Mouse (Mus musculus) limb, embryonic 12.5 days (tissue): ENCODE data around the gene Pla2g1b. TPM values are rescaled to one million over a fixed set of nuclear protein-coding genes. Genes with fewer than 3 reads are reported as not detected.
"Not testable (repeated sequence)": the region's sequence is repeated elsewhere in the genome, so short reads cannot be mapped to it uniquely, and the experiment has no call there.

Experiments
- ATAC-seq: fragments of 200-750 bp; cut with Nextera tagmentation; 2 replicates; pipeline ENCODE4 v1.8.0; 2017; ENCODE audit warnings: low read depth, moderate TSS enrichment; ENCODE audit not compliant: insufficient number of reproducible peaks, insufficient read depth, low FRiP score, low TSS enrichment
- H3K27ac ChIP-seq: fragments of 300-500 bp; sonication (generic); 2 replicates; pipeline ENCODE4 v1.5.1; 2016; ENCODE audit warnings: mild to moderate bottlenecking, moderate library complexity
- H3K27me3 ChIP-seq: fragments of 300-500 bp; sonication (generic); 2 replicates; pipeline ENCODE4 v1.6.1; 2016; ENCODE audit warnings: mild to moderate bottlenecking, moderate library complexity
- H3K36me3 ChIP-seq: fragments of 300-500 bp; sonication (generic); 2 replicates; pipeline ENCODE4 v1.6.1; 2016; ENCODE audit warnings: mild to moderate bottlenecking, moderate library complexity
- H3K4me1 ChIP-seq: fragments of 300-500 bp; sonication (generic); replicated peaks from 2 replicates; pipeline ENCODE4 v1.6.1; 2016
- H3K4me2 ChIP-seq: fragments of 300-500 bp; sonication (generic); 2 replicates; pipeline ENCODE4 v1.6.1; 2016; ENCODE audit warnings: mild to moderate bottlenecking, moderate library complexity
- H3K4me3 ChIP-seq: fragments of 300-500 bp; sonication (generic); replicated peaks from 2 replicates; pipeline ENCODE4 v1.5.1; 2016; ENCODE audit warnings: mild to moderate bottlenecking
- H3K9ac ChIP-seq: fragments of 300-500 bp; sonication (generic); replicated peaks from 2 replicates; pipeline ENCODE4 v1.6.1; 2016; ENCODE audit warnings: mild to moderate bottlenecking, moderate library complexity
- H3K9me3 ChIP-seq: fragments of 300-500 bp; sonication (generic); 2 replicates; pipeline ENCODE4 v1.6.1; 2016; ENCODE audit warnings: mild to moderate bottlenecking, moderate library complexity
- WGBS: fragments of 180-500 bp; shearing (Covaris S2); methylation state at CpG from one replicate; pipeline ENCODE4 v1.1.7; 2016; 5-methylcytosine and 5-hydroxymethylcytosine counted together
- polyA plus RNA-seq: library from polyadenylated mRNA; unstranded; fragments of >200 nt; fragmentation: Nextera tagmentation; extraction: Ambion mirVana; gene quantifications from 2 replicates; pipeline ENCODE4 v1.2.1, GENCODE M21; 2016

The Pla2g1b gene
- polyA plus RNA-seq, 1 experiment from 2014 or later = not detected

GRCm38 (mm10) chr5:115518214-115518613 lies 52.2 kb downstream of the Pla2g1b start:
- peaks cover 30% of the 10 kb centered on the region; the same call in 1 of the 2 replicates for H3K36me3 ChIP-seq
- not testable (repeated sequence) for H3K27me3 ChIP-seq, H3K9me3 ChIP-seq, H3K9ac ChIP-seq, ATAC-seq, H3K4me3 ChIP-seq, H3K27ac ChIP-seq, H3K4me2 ChIP-seq
- WGBS = 94% methylated on average over 8 of the region's 8 CpGs
- peaks cover 57% of the 10 kb centered on the region for H3K4me1 ChIP-seq

DNA sequence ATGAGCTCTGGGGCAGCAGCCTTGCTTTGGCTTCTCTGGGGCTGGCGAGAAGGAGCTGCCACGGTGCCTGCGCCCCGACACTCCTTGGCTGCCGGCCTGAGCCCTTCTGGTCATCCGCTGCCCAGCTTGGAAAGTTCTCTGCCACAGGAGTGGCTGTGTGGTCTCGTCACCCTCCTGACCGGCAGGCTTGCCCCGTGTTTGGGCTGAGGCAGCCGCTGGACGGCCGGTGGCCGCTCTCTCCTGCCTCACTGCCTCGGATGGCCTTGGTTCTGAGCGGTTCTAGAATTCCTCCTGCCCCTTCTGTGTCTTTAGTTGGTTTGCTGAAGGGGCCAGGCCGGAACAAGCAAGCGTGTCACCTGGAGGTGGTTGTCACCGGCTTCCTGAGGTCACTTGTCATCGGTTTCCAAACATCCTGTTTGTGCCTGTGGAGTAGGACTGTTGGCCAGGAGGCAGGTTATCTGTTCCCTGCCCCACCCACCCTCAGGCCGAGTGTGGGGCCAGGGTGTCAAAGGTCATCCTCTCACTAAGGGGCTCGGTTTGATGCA lies 54.3 kb downstream of the Pla2g1b start:
- Histone ChIP-seq H3K4me3 (no peak overlapping the region), H3K4me2 (no peak overlapping the region), H3K9ac (no peak overlapping the region), H3K27ac (peak overlapping the region; percentile 87), H3K27me3 (no peaks in the 10 kb centered on the region), H3K36me3 (peaks cover 24% of the 10 kb centered on the region; the same call in 1 of the 2 replicates), H3K4me1 (peaks cover 59% of the 10 kb centered on the region), H3K9me3 (no peaks in the 10 kb centered on the region)
- ATAC-seq = no peak
- 65% methylated on average over 21 of the region's 21 CpGs for WGBS

DNA sequence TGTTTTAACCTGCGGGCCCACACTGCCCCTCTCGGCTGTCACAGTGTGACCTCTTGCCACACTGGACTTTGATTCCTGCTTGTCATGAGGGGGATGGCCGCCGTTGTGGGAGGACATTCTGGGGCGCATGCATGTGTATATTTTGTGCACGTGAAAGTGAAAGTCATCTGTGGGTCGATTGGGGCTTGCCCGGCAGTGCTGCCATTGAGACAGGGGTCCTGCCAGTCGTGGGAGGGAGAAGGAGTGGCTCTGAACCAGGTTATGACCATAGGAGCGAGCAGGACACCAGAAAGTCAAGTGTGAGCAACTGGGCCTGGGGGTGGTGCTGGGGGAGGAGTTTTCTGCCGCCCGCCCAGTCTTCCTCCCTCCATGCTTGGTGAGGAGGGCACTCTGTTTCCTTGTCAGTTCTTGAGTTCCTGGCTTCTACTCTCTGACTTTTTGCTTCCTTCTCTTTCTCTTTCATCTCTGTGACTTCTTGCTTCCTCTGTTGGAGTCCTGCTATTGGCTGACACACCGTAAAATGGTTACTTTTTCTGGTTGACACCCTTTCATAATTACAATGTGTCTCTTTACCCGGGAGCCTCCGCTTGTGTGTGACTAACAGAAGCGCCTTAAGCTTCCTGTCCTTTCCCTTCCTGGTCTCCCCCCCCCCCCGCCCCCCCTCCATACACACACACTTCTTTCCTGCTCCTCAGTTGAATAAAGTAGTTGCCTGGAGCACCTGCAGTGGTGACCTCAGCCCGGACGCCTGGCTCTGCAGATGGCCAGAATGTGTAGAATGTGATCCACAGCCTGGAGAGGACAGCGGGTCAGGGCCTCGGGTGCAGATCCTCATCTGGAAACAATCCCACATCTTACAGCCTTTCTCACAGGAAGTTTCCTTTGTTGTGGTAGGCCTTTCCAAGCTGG lies 55.7 kb downstream of the Pla2g1b start:
- no peak for ATAC-seq
- H3K27me3 ChIP-seq = no peaks in the 10 kb centered on the region
- peak overlapping the region; percentile 16 for H3K4me2 ChIP-seq
- H3K27ac ChIP-seq = peak overlapping the region; percentile 87
- peaks cover 63% of the 10 kb centered on the region for H3K4me1 ChIP-seq
- 47% methylated on average over 20 of the region's 21 CpGs for WGBS
- peaks cover 18% of the 10 kb centered on the region; the same call in 1 of the 2 replicates for H3K36me3 ChIP-seq
- no peak overlapping the region for H3K9ac ChIP-seq
- H3K4me3 ChIP-seq = no peak overlapping the region
- H3K9me3 ChIP-seq = no peaks in the 10 kb centered on the region

- Histone ChIP-seq H3K4me3 (no peak overlapping the region), H3K4me1 (peaks cover 68% of the 10 kb centered on the region), H3K9me3 (no peaks in the 10 kb centered on the region), H3K27ac (peak overlapping the region; percentile 87), H3K36me3 (peaks cover 10% of the 10 kb centered on the region; the same call in 1 of the 2 replicates), H3K9ac (no peak overlapping the region), H3K4me2 (no peak overlapping the region), H3K27me3 (no peaks in the 10 kb centered on the region)
- no peak for ATAC-seq
- WGBS = 59% methylated on average over 4 of the region's 4 CpGs
These were observed 56.5 kb downstream of the Pla2g1b start for GRCm38 (mm10) chr5:115522531-115522930.

GRCm38 (mm10) chr5:115522981-115523499 lies 57.0 kb downstream of the Pla2g1b start:
- Histone ChIP-seq H3K27ac (peak overlapping the region; percentile 87), H3K36me3 (peaks cover 9% of the 10 kb centered on the region; the same call in 1 of the 2 replicates), H3K9me3 (no peaks in the 10 kb centered on the region), H3K9ac (no peak overlapping the region), H3K4me3 (no peak overlapping the region), H3K4me1 (peaks cover 71% of the 10 kb centered on the region), H3K27me3 (no peaks in the 10 kb centered on the region), H3K4me2 (no peak overlapping the region)
- ATAC-seq = no peak
- 69% methylated on average over 15 of the region's 15 CpGs for WGBS

- peak overlapping the region; percentile 87 for H3K27ac ChIP-seq
- H3K36me3 ChIP-seq = peaks cover 7% of the 10 kb centered on the region; the same call in 1 of the 2 replicates
- no peaks in the 10 kb centered on the region for H3K27me3 ChIP-seq
- H3K4me3 ChIP-seq = no peak overlapping the region
- peak; percentile 70 for ATAC-seq
- peak overlapping the region; percentile 45 for H3K9ac ChIP-seq
- H3K4me1 ChIP-seq = peaks cover 75% of the 10 kb centered on the region
- WGBS = 6% methylated on average over 15 of the region's 15 CpGs
- H3K9me3 ChIP-seq = no peaks in the 10 kb centered on the region
- peak overlapping the region; percentile 48 for H3K4me2 ChIP-seq
These were observed 57.9 kb downstream of the Pla2g1b start for GRCm38 (mm10) chr5:115523971-115524370.

Other genes starting within 250 kb of the Pla2g1b start
- 93.9 and 104 TPM in 2 replicates for gene Pop5, start 230.4 kb upstream of the Pla2g1b start, polyA plus RNA-seq
- 174 and 184 TPM in 2 replicates for gene Rnf10, start 193.4 kb upstream of the Pla2g1b start, polyA plus RNA-seq
- gene Coq5, start 186.6 kb upstream of the Pla2g1b start, polyA plus RNA-seq = 39.0 and 44.0 TPM in 2 replicates
- 1,818 and 1,898 TPM in 2 replicates for gene Dynll1, start 165.3 kb upstream of the Pla2g1b start, polyA plus RNA-seq
- gene Srsf9, start 139.1 kb upstream of the Pla2g1b start, polyA plus RNA-seq = 444 and 480 TPM in 2 replicates
- gene Gatc, start 125.1 kb upstream of the Pla2g1b start, polyA plus RNA-seq = 27.3 and 30.6 TPM in 2 replicates
- 65.4 and 67.0 TPM in 2 replicates for gene Triap1, start 125.0 kb upstream of the Pla2g1b start, polyA plus RNA-seq
- gene Cox6a1, start 117.3 kb upstream of the Pla2g1b start, polyA plus RNA-seq = 668 and 680 TPM in 2 replicates
- 29.4 and 29.5 TPM in 2 replicates for gene Msi1, start 36.7 kb upstream of the Pla2g1b start, polyA plus RNA-seq
- gene Sirt4, start 18.5 kb downstream of the Pla2g1b start, polyA plus RNA-seq = 21.9 and 24.9 TPM in 2 replicates
- 40.3 and 47.1 TPM in 2 replicates for gene Pxn, start 40.4 kb downstream of the Pla2g1b start, polyA plus RNA-seq
- 1,237 and 1,243 TPM in 2 replicates for gene Rplp0, start 93.2 kb downstream of the Pla2g1b start, polyA plus RNA-seq
- gene Gcn1l1, start 99.0 kb downstream of the Pla2g1b start, polyA plus RNA-seq = 55.4 and 57.4 TPM in 2 replicates
- 14.5 and 17.7 TPM in 2 replicates for gene Rab35, start 165.6 kb downstream of the Pla2g1b start, polyA plus RNA-seq